Mouse (Mus musculus) thymus, postnatal 36 days (tissue): ENCODE results near the gene Farp1.

Experiments used
- DNase-seq, 2 experiments: peaks; one replicate each; pipeline ENCODE4 v3.0.0; 2022; ENCODE audit warnings: mixed read lengths in 2 of 2

Farp1 gene

DNA sequence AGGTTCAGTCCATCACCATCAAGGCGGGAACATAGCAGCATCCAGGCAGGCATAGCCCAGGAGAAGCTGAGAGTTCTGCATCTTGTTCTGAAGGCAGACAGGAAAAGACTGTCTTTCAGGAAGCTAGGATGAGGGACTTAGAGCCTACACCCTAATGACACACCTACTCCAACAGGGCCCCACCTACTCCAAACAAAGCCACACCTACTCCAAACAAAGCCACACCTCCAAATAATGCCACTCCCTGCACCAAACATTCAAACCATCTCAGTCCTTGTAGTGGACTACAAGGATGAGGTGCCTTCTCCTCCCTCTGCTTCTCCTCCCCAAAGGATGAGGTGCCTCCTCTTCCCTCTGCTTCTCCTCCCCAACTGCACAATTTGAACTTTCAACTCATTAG, 23.5 kb downstream of the Farp1 start:
- no peak for DNase-seq

DNA sequence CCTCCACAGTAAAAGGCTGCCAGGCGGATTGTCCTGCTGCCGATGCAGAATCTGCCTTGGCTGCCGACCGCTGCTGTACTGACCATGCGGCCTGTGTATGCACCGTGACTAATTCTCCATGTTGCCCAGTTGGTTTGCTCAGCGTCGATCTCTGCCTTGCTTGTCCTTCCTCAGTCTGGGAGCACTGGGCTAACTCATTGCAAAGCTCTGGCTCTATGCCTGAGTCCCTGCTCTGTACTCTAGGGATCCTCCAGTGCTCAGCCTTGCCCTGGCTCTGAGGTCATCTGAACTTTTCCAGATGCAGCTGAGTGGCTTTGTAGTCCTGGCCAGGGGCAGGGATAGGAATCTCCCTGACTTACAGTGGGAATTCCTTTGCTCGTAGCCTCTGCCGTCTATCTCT, 24.3 kb downstream of the Farp1 start:
- no peak for DNase-seq

DNA sequence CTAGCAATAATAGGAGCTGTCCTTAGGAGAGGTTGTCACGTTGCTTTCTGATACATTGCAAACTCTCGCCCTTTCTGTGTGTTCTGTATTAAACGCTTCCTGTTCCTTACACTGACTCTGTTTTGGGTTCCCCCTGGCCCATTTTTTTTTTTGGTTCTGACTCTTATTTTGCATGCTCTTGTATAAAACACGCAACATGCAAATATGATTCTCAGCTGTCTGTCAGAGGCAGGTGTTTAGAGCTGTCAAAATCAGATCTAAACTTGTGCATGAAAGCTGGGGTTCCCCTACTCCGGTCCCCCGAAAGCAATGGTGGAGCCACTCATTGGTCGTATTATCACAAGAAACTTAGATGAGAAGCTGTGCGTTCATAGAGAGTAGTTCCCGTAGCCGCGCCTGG, 25.5 kb downstream of the Farp1 start:
- no peak for DNase-seq

DNA sequence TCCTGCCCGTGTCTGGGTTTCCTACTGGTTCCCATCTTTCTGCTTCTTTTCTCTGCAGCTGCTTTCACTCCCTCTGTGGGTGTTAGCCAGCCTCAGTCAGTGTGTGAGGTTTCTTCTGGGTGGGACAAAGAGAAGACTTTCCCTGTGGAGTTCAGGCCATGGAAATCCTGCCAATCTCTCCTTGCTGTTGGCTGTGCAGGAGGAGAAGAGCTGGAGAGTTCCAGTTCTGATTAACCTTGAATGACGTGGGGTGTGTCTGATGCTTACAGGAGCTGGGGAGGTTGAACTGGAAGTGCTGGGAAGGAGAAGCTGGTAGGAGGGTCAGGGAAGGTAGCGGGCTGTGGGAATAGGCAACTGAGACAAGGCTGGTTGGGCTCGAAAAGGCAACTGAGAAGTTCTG, 26.7 kb downstream of the Farp1 start:
- no peak for DNase-seq

DNA sequence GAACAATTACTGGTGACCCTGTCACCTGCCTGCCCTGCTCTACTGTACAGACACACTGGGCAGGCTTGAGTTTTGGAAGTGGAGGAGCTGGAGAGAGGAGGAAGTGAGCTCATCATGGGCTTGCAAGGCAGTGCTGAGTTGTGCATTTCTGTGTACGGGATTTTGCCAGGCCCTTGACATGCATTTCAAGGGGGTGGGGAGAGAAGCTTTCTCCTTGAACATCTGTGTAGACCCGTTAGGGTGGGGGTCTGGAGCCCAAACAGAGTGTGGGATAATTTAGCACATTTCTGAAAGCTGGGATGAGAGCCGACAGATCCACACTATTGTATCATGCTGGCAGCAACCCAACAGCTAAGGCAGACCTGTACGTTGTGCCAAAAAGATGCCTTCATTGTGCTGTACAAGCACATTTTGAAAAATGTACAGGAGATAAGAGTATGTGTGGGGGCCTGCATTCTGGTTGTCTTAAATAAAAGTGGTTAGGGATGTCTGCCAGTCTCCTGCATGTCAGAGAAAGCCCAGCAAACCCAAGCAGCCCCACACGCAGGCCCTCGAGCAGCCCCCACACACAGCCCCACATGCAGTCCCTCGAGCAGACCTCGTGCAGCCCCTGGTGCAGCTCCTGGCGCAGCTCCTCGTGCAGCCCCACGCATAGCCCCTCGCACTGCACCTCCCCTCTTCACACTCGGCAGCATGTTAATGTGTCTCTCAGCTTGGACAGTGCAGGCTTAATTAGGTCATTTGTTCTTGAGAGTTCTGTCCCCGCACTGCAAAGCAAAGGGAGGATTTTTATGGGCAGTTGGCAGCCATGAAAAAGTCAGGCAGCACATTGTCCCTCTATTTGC, 27.5 kb downstream of the Farp1 start:
- DNase-seq: no peak

DNA sequence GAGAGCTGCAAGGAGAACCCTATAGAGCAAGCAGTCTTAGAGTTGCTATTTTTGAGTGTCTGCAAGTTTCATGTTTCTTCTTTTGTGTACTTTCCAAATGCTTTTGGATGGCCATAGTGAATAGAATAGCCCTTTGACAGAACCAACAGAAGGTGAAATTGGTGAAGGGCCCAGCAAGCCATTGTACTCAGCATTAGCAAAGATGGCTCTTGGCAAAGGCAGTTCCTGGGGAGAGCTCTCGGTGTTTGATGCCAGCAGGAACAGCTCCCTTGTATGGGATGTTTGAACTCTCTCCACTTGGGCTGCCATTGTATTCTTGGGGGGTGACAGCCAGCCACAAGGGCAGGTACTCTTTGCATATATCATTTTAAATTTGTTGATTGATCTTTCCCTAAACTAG, 29.7 kb downstream of the Farp1 start:
- no peak for DNase-seq

DNA sequence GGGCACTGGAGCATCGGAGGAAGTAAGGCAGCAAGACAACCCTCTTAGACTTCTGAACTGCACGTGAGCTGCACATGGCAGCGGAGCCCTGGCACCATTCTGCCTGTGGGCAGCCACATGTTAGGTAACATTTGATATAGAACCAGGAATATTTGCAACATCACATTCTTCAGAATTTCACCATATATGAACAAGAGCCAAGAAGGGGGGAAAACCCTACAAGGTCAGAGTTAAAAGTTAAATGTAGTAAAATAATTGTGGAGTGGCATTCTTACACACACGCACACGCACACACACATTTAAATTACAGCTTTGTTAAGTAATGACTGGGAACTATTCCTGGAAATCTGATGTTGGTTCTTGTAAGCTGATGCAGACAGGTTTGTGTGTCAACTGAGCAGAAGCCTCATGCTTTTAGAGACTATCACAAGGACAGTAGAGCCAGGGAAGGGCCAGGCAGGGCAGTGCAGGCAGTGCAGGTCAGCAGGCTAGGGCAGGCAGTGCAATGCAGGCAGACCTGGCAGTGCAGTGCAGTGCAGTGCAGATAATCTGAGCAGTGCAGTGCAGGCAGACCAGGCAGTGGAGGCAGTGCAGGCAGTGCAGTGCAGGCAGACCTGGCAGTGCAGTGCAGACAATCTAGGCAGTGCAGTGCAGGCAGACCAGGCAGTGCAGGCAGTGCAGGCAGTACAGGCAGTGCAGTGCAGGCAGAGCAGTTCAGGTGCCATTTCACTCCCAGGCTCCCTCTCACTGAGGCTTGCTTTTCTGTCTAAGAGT, 38.3 kb downstream of the Farp1 start:
- DNase-seq: no peak

DNA sequence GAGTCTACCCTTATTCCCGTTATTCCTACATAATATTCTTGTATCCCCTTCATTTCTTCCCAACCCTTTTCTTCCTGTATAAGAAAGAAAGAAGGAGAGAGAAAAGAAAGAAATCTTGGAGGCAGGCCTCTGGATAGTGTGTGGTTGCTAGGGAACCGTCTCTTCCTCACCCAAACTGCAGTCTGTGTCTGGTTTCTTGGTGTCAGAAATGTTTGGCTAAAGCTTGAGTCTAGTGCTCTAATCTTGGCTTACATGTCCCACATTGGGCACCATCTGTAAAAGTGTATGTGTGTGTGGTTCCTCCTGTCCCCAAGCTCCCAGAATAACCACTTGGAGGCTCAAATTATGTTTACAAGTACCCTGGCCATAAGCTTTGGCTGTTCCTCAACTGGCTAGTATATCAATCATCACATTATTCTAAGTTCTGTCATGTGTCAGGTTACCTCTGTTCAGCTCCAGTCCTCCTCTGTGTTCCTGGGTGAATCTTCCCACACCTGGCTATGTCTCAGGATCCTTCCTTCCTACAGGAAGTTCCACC, 39.3 kb downstream of the Farp1 start:
- no peak for DNase-seq

DNA sequence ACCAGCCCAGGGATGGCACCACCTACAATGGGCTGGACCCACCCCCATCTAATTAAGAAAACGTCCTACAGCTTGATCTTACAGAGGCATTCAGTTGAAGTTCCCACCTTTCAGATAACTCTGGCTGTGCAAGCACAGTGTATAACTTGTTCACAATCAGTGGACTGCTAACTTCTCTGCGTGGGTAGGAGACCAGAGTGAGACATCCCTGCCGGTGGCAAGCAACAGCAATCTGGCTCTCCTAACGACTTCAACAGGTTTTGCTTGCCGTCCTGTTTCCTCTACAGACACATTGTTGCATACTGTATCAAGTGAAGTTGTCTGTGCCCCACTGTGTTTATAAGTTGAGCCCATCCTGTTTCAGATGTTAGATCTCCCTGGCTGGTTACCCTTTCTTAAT, 45.7 kb downstream of the Farp1 start:
- DNase-seq: no peak

DNA sequence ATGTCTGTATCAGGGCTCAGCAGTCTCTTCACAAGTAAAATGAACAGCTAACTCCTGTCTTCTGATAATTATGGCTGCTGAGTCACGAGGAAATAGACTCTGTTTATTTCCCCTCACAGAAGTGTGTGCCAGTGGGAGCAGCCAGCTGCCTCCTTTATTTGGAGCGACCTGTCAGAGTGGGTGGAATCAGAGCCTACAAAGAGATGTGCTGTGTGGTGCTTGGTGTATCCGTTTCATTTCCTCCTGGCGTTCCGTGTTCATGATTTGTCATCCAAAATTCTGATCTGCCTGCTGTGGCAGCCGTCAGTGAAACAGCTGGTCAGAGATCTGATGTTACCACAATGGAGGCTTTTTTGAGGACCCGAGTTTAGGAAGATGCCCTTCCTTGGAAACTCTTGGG, 47.3 kb downstream of the Farp1 start:
- DNase-seq: no peak

DNA sequence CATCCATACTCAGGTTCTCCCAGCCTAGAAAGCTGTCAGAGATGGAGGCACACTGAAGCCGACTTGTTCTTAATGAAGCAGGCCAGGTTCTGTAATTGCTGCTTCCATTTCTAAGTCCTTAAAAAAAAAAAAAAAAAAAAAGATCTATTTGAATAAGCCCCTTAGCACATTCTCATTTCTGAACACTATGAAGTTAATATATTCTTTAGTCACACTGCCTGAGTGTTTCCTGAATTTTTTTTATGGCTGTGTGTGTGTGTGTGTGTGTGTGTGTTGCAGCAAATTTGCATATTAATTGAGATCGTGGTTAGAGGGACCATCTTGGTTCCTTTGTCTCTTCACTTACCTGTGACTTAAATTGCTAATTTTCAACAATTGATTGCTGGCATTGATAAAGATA, 47.8 kb downstream of the Farp1 start:
- no peak for DNase-seq

DNA sequence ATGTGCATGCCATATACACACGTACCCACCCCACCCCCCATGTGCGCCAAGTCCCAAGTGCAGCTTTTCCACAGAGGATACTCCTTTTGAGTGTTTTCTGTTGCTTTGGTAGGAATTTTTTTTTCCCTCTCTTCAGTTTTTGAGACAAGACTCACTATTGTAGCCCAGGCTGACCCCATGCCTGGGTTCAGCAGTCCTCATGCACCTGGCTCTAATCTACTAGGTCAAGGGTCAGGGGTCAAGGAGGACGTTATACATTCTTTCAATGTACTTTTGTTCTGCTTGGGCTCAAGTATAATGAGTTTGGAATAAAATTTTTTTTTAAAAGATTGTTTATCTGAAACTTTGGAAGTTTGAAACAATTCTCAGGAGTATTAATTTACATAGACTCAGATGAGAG, 48.4 kb downstream of the Farp1 start:
- no peak for DNase-seq

DNA sequence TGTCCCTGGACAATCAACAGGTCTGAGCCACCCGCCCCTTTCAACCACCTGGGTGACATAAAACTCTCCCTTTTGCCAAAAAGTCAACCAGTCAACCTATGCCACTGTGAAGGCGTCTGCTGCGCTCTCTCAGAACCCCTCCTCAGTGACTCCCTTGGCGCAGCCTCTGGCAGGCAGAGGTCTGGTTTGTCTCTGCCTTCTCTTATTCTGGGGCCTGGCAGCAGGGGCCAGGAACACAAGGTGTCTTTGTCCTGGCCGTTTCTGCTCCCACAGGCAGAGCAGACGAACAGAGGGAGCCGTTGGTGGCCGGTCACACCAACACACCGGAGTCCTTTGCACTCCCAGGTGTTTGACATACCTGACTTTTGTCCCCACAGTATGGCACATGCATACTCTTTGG, 57.5 kb downstream of the Farp1 start:
- DNase-seq: no peak

DNA sequence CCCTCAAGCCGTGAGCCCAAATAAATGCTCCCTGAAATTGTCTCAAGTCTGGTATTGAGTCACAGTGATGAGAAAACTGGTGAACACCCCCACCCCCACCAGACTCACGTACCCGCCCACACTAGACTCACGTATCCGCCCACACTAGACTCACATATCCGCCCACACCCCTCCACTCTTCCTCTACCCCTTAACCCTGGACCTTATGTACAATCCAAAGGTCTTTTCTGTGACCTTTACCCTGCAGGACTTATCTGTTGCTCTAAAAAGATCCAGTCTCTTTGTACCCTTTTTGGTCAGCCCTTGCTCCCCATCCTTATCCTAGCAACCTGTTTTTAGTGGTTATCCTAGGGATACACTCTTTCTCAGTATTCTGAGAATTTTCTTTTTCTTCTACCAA, 58.9 kb downstream of the Farp1 start:
- DNase-seq: no peak

DNA sequence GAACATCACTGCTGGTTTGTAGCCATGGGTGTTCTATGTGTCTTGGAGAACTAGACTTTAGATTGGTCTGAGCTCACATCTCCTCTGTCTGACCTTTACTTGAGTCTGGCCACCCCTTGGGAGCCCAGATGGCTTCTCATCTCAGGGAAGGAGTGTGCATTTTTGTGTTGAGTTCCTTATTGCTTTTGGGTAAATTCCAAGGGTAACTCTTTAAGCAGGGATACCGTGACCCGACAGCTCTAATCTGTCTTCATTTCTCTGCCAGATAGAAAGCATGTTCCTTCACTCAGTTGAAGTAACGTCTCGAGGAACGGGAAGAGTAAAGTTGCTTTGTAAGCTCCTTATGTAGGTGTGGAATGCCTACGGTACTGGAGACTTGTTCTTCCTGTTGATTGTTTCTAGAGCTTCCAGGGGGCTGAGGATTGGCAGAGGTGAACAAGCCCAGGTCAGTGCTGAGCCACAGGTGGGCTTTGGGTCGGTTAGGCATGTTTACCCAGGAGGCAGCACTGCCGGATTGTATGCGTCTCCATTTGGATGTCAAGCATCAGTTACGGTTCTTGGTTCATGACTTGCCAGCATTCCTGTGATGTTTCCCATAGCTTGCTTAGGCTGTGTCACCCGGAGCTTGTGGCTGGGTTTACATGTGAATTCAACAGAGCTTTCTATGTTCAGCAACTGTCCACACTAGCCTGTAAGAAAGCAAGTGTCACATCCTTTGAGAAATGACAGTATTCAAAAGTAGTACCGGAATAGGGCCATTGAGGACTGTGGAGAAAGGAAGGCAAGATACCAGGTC, 62.8 kb downstream of the Farp1 start:
- DNase-seq: no peak

DNA sequence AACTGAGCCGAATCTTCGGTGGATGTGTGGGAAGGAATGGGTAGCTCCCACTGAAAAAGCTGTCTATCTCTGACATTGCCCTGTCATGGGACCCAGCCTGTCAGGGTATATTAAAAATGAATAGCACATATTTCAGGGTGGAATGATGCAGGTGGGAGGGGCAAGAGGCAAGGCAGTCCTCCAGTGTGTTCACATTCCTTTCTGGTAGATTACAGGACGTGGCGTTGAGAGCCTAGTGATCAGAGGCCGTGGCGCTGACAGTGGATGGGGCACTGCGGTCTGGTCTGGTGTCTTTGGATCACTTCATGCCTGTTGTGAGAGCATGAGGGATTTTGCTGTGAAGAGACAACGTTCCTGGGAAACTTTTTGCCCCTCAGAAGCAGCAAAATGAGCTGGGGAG, 64.1 kb downstream of the Farp1 start:
- no peak for DNase-seq

DNA sequence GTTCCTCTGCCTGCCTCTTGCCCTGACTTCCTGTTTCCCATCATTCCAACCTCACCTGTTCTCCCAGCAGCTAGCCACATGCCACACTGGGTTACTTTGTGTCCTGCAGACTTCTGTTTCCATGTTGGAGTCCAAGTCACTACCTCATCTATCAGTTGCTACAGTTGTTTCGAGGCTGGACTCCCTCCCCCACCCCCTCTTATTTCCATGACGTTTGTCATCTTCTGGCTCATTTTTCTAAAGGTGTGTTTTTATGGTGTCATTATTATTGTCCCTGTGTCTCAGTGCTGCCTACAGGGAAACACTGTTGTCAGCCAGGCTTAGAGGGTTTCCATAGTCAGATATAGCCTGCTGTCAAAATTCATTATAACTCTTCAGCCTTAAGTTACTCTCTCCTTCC, 64.9 kb downstream of the Farp1 start:
- DNase-seq: no peak

DNA sequence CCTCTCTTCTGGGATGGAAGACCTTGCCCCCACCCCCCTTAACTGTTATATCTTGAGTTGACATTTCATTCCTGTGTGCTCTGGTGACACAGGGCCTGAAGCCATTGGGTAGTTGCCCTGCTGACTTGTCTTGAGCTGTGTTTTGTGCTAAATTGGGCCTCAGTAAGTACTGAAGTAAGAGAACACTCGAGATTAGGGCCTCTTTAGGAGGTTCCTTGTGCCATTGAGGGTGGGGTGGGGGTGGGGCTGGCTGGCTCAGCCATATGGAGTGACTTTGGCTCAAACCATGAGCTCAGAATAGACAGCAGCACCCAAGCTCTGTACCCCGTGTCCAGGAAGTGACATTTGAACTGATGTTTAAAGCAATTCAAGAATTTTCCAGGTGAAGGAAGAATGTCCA, 65.8 kb downstream of the Farp1 start:
- no peak for DNase-seq

DNA sequence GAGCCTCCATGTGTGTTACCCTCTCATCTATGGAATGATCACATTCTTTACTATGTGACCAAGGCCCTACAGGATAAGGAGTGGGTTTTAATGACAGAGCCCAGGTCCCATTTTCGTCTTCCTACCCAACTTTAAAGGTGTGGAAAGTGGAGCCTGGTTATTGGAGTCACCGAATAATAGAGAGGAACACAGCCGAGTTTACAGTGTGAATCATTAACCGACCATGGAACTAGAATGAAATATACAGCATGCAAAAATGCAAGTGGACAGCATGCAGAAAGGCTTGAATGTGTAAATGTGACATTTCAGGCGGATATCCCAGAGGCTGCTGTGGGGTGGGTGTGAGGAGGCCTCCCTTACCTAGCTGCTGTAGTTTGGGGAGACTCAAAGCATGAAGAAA, 66.5 kb downstream of the Farp1 start:
- DNase-seq: no peak

DNA sequence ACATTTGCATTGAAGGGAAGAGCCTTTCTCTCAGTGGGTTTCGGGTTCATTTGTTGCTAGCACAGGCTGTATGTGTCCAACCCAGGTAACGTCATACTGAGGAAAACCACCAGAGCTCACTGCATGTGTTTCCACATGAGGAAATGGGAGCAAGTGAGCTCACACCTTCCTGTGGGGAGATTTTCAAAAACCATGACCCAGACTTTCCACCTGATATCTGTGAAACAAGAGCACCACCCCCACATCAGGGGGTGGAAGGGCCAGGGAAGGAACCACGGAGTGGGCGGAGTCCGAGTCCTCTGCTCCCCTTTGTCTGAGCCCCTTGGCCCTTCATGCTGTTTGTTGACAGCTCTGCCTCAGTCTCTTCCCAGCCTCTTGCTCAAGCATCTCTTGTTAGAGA, 67.6 kb downstream of the Farp1 start:
- DNase-seq: no peak

DNA sequence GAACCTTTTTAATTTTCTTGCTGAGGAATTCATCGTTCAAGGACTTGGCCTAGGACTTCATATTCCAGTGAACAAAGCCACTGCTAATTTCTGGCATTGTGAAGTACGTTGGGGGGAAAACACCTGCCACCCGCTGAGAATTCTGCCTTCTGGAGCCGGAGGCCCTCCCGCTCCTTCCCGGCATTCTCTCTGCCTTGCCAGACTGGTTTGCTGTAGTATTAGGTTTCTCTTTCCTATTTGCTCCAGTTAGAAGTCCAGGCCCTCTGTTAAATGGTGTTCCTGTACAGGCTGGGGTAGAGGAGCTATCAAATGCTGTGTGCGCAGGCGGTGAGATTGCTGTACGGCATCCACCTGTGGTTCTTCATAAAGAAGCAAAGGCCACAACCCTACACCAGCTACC, 68.5 kb downstream of the Farp1 start:
- DNase-seq: no peak

DNA sequence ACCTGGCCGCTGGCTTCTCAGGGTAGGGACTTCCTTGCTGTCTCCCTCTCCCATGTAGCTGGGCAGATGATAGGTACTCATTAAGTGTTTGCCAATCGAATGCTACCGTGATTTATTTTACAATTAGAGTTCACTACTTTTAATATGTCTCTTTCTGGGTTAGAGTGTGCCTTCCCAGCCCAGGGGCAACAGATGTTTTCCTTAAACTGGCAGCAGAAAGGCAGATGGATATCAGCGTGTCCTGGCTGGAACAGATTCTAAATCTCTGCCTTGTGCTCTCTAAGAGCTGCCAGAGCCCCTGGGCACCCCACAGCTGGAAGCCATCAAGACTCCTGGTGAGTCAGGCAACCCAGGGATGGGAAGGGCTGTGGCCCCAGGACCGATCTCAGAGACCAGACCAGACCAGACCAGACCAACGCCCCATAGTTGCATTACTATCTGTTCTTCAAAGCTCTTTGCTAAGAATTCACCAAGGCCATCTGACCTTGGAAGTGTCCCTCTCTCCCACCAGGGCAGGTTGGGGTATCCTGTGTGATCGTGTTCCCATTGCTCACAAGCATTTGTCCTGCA, 69.8 kb downstream of the Farp1 start:
- no peak for DNase-seq

DNA sequence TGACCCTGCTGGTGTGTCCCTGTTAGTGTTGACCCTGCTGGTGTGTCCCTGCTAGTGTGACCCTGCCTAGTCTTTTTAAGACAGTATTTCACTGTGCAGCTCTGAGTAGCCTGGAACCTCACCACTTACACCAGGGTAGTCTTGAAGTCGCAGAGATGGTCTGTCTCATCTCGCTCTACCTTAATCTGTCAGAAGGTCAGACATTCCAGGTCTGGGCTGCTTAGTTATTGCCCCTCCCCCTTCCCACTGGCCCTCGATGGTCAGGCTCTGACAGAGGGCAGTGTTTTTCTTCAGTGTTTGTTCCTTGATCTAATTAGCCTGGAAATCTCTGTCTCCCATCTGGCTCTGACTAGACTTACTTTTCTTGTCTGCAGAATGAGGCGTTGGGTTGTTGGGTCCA, 71.9 kb downstream of the Farp1 start:
- no peak for DNase-seq
